Mouse (Mus musculus) embryo, embryonic 11.5 days (tissue): ENCODE data around the gene Lsm3.
"Not testable (repeated sequence)": the region's sequence is repeated elsewhere in the genome, so short reads cannot be mapped to it uniquely, and the experiment has no call there.

Source experiments
- DNase-seq: peaks from one replicate; pipeline ENCODE4 v3.0.0-alpha.2; 2012; ENCODE audit warnings: low read depth, low spot score

The Lsm3 gene

DNA sequence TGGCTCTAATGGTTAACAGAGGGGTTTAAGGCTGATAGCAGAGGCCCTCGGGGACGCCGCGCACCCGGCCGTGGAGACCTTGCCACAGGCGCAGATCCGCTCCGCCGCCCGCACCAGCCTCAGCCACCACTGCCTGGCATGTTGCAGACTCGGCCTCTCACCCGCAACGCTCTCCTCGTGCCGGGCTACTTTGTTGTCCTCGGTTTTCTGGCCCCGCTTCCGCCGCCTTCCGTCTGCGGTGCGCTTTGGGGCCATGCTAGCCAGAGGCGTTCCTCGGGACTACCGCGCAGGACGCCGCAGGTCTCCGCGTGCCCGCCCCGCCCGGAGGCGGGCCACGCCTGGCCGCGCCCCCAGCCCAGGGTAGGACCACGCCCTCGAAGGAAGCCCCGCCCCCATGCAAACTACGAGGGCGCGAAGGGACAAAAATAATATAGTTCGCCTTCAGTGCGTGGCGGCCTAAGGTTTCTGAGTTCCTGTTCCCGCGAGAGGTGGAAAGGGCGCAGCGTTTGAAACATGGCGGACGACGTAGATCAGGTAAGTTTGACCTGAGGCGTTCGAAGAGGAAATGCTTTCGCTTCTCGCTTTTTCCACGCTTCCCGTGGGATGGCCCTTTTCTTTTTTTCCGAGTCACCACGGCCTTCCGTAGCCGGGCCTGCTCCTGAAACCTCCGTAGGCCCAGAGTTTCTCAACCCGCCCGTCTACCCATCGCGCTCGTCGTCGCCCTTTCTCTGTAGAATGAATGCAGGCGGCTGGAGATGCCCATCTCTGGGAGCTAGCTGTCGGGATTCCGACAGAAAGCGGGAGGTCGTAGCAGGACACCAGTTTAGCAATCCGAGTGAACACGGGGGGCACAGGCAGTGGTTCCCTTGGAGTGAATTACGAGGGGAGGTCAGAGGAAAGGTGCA, at the start of gene Lsm3, which contains the start of gene Xpc:
TSS of gene Lsm3 (plus strand) at position 384 of the 905 bp plus-strand sequence.
TSS of gene Xpc (minus strand) at position 344 of the 905 bp plus-strand sequence.
- peak; percentile 96 for DNase-seq

GRCm38 (mm10) chr6:91467106-91467505, 48.6 kb upstream of the Lsm3 start:
- DNase-seq: no peak

GRCm38 (mm10) chr6:91470712-91471111, 45.0 kb upstream of the Lsm3 start:
- DNase-seq: no peak

GRCm38 (mm10) chr6:91471427-91471826, 44.3 kb upstream of the Lsm3 start:
- not testable (repeated sequence) for DNase-seq

- DNase-seq: no peak
Observed at GRCm38 (mm10) chr6:91472319-91472718, 43.4 kb upstream of the Lsm3 start.

GRCm38 (mm10) chr6:91472868-91473804, 42.6 kb upstream of the Lsm3 start, which contains the start of the genes Chchd4 and Tmem43:
TSS of gene Chchd4 (minus strand) at chr6:91473546.
TSS of gene Tmem43 (plus strand) at chr6:91473703.
- DNase-seq: peak; percentile 99

DNA sequence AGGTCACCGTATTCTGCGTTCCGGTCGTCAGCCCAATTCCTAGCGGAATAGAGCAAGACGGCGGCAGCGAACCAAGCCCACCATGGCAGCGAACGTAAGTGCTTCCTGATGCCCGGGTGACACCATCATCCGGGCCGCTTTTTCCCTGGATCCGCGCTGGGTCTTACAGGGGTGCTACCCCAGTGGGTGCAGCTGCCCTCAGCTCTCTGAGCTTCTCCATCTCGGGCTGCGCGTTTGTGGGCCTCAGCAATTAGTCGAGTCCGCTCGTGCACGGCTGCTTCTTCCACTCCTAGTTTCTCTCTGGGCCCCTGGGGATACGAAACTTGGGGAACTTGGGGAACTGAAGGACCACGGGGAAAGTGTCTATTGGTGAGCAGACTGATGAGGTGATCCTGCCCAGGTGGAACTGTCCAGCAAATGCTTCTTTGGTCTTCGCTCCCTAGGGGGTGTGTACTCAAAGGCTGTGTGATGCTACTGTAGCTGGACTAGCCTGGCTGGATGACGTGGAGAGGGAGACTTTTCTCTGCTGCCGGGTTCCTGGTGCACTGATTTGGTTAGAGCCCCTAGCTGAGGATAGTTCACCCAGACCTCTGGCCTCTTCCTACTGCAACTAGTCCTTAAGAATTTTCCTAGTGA, 41.8 kb upstream of the Lsm3 start:
- DNase-seq: no peak

DNA sequence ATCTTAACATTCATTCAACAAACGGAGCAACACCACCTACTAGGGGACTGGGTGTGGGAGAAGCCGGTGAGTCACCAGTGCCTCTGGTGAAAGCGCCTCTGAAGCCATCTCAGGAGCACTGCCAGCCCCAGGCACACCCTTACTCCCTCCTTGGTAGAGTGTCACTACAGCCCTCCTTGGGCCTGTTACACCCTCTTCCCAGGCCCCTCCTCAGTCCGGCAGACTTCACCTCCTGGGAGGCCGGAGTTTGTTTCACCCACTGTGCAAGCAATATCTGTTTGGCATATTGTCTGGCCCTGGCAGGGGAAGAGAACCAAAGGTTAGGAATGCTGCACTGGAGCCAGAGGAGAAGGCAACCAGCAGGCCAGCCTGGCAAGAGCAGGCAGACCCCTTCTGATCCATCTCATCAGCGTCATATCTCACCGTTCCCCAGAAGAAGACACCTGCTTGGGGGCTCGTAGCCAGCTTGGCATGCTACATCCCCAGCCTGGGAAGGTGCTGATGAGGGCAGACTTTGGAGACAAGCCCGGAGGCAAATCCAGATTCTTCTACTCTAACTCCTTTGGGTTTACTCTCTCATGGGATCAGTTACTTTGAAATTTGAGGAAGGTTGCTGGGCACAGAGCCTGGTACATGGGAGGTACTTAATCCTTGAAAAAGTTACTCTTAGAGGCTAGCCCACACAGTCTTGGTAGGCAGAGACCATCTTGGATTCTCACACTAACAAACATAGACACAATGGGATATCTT, 41.1 kb upstream of the Lsm3 start:
- no peak for DNase-seq

GRCm38 (mm10) chr6:91476541-91476940, 39.2 kb upstream of the Lsm3 start:
- DNase-seq: no peak

- DNase-seq: no peak
Observed at GRCm38 (mm10) chr6:91483371-91483770, 32.4 kb upstream of the Lsm3 start.

GRCm38 (mm10) chr6:91486736-91487453, 28.8 kb upstream of the Lsm3 start:
- no peak for DNase-seq

GRCm38 (mm10) chr6:91488496-91489212, 27.1 kb upstream of the Lsm3 start:
- DNase-seq: no peak

GRCm38 (mm10) chr6:91489872-91490271, 25.9 kb upstream of the Lsm3 start:
- no peak for DNase-seq

DNA sequence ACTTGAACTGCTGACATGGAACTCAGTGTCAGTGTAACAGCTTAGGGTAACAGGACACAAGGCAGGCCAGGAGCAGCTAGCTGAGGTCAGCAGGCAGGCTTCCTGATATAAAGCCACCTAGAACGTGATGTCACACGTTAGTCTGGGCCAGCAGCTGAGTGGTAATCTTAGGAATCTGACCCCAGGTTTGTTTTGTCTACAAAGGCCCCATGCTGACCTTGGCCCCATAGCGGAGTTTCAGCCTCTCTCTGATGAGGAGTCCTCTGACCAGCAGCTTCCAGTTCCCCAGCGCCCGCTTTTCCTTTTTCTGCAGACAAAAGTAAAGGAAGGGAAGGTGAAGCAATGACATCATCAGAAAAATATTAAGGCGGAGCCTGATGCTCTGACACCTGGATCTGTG, 24.7 kb upstream of the Lsm3 start:
- DNase-seq: no peak

GRCm38 (mm10) chr6:91493053-91493452, 22.7 kb upstream of the Lsm3 start:
- no peak for DNase-seq

- DNase-seq: no peak
Observed at GRCm38 (mm10) chr6:91494526-91494925, 21.2 kb upstream of the Lsm3 start.

GRCm38 (mm10) chr6:91503302-91503701, 12.4 kb upstream of the Lsm3 start:
- DNase-seq: no peak

- DNase-seq: no peak
Observed at GRCm38 (mm10) chr6:91506036-91506435, 9.7 kb upstream of the Lsm3 start.

DNA sequence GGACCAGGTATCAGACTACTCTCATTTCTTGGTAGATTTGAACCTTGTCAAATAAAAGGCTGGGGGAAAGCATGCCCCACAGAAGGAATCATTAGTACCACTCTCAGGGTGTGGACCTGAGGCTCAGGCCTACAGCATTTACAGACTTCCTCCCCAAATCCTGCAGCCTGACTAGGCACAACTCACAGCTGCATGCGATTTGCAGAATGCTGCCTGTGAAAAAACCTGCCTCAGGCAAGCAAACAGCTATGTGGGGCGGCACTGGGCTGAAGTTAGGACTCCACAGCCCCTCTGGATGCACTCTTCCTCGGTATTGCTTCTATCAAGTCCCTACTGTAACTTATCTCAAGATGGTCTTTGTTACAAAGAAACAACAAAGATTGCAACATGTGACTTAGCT, 7.7 kb upstream of the Lsm3 start:
- no peak for DNase-seq

DNA sequence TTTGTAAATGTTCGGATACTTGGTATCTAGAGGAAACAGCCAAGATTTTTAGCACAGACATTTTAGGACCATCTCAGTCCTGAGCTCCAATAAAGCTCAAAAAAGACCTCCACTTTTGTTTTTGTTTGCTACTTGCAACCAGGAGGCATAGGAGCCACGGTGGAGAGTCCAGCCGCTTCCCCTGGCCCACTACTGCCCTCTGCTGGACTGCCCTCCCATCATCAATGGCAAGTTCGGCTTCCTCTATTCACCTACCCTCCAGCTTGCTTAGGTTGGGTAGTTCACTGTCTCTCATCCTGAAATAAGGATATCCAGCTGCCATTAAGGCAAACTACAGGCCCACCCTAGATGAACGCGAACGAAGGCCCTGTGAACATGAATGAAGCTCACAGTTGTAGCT, 6.4 kb upstream of the Lsm3 start:
- no peak for DNase-seq
